Comparison of ENCODE assay signal across 10 mouse cellular contexts in genomic region chr13:101597243-101598125, GRCm38 (mm10).
DNase-seq lines count a peak whose midpoint lies in the region; ATAC-seq and TF ChIP-seq lines count a peak whose summit lies in the region.
"Had no signal": no experiment of that assay in that cellular context is flagged by ENCODE, and none has a peak within 500 bp of the region (broad histone marks: within the 10 kb centered on the region; RNA-seq: fewer than 3 reads in every experiment).

No protein-coding gene starts in this region.

- H3K9me3 ChIP-seq in heart, embryonic 10.5 days = no peaks in the 10 kb centered on the region
- H3K9me3 ChIP-seq in lung, postnatal 0 days (ENCODE audit: low read length) = no peaks in the 10 kb centered on the region

- H3K4me3 ChIP-seq in heart, embryonic 10.5 days = no peak overlapping the region
- H3K4me3 ChIP-seq in lung, postnatal 0 days (ENCODE audit: low read depth, low read length) = no peak overlapping the region

- TF ChIP-seq EP300 in lung, postnatal 0 days (IDR thresholded peaks at IDR 0.05) = no peak

- 71% methylated on average over 14 of the region's 14 CpGs for WGBS in heart, embryonic 10.5 days
- 46% methylated on average over 14 of the region's 14 CpGs for WGBS in lung, postnatal 0 days

- 0 out of 2 replicates have a peak, but pooled peaks cover 4% of the 10 kb centered on the region for H3K4me1 ChIP-seq in heart, embryonic 10.5 days
- H3K4me1 ChIP-seq in lung, postnatal 0 days (ENCODE audit: insufficient read depth, low read depth, low read length) = no peaks in the 10 kb centered on the region

- H3K27me3 ChIP-seq in heart, embryonic 10.5 days (ENCODE audit: insufficient read depth, poor library complexity, severe bottlenecking) = no peaks in the 10 kb centered on the region
- no peaks in the 10 kb centered on the region for H3K27me3 ChIP-seq in lung, postnatal 0 days (replicated peaks; ENCODE audit: insufficient read depth, low read length)
- H3K27me3 ChIP-seq: CH12.LX had no signal

- no peak overlapping the region for H3K9ac ChIP-seq in lung, postnatal 0 days (replicated peaks; ENCODE audit: low read depth)

- H3K36me3 ChIP-seq in heart, embryonic 10.5 days = no peaks in the 10 kb centered on the region
- no peaks in the 10 kb centered on the region for H3K36me3 ChIP-seq in lung, postnatal 0 days (ENCODE audit: insufficient read depth, low read length)

- no peak overlapping the region for H3K27ac ChIP-seq in heart, embryonic 10.5 days
- no peak overlapping the region for H3K27ac ChIP-seq in lung, postnatal 0 days (ENCODE audit: low read length)

- intact Hi-C loops in left cerebral cortex, postnatal 36 days (cut with DNase I) = no loop called here

- no peak overlapping the region for H3K4me2 ChIP-seq in lung, postnatal 0 days (replicated peaks; ENCODE audit: low read depth, low read length)

- ATAC-seq in lung, postnatal 0 days = no peak

- TF ChIP-seq CTCF in lung, postnatal 0 days (IDR thresholded peaks at IDR 0.05) = no peak

- peak; percentile 86 for DNase-seq in heart, adult 11 months
- DNase-seq in heart, embryonic 10.5 days (ENCODE audit: low spot score) = no peak
- peak; percentile 29 to 34 for DNase-seq in right cerebral cortex, postnatal 10 days (ENCODE audit: low spot score in 2 of 2)
- DNase-seq in right cerebral cortex, adult 2 months (ENCODE audit: low spot score in 2 of 2) = no peak
- peak; percentile 20 to 43 for DNase-seq in kidney, adult 8-10 months
- no peak for DNase-seq in embryo, embryonic 10 days (ENCODE audit: low spot score)
- no peak for DNase-seq in left cerebral cortex, postnatal 36 days (ENCODE audit: low spot score in 2 of 2)
- DNase-seq in lung, postnatal 0 days (ENCODE audit: low spot score) = no peak
- DNase-seq: lung, adult 2 months had no signal

Comparison
In these comparisons a context has a peak if more than half of its experiments do, and no peak if none do; other contexts are left out.
1. DNase-seq: peak in heart, adult 11 months (single experiment), right cerebral cortex, postnatal 10 days (2 of 2) and kidney, adult 8-10 months (2 of 2); none in heart, embryonic 10.5 days (single experiment), right cerebral cortex, adult 2 months (0 of 2), embryo, embryonic 10 days (single experiment), left cerebral cortex, postnatal 36 days (0 of 2) and lung, postnatal 0 days (single experiment).